9 mouse cellular contexts compared by ENCODE assay signal in genomic region chr9:99449886-99450647, GRCm38 (mm10). TPM values are rescaled to one million over a fixed set of nuclear protein-coding genes. Genes with fewer than 3 reads are reported as not detected.
A peak's percentile ranks its signal among the peaks of the same experiment; 100 is the strongest.
DNase-seq lines count a peak whose midpoint lies in the region.
"Had no signal": no experiment of that assay in that cellular context is flagged by ENCODE, and none has a peak within 500 bp of the region (broad histone marks: within the 10 kb centered on the region; RNA-seq: fewer than 3 reads in every experiment).

No protein-coding gene starts in this region.

- intact Hi-C loops in heart, postnatal 10 days (cut with DNase I): loop anchor here (1.0 to 5.0 kb wide), 2 partner anchors 73 to 387 kb away; no protein-coding TSS in a partner anchor

- no peaks in the 10 kb centered on the region for H3K9me3 ChIP-seq in heart, embryonic 10.5 days

- no peak overlapping the region for H3K27ac ChIP-seq in heart, embryonic 10.5 days

- no peaks in the 10 kb centered on the region for H3K36me3 ChIP-seq in heart, embryonic 10.5 days

- H3K4me3 ChIP-seq in heart, embryonic 10.5 days: no peak overlapping the region

- peaks cover 26% of the 10 kb centered on the region for H3K27me3 ChIP-seq in heart, embryonic 10.5 days (ENCODE audit: insufficient read depth, poor library complexity, severe bottlenecking)

- H3K4me1 ChIP-seq in heart, embryonic 10.5 days: peaks cover 6% of the 10 kb centered on the region

- DNase-seq in heart, postnatal 10 days: peak; percentile 35
- no peak for DNase-seq in heart, embryonic 10.5 days (ENCODE audit: low spot score)
- DNase-seq in A20 (ENCODE audit: low read depth, low spot score): peak; percentile 65
- DNase-seq in Muller cell, postnatal 12 days (ENCODE audit: inconsistent ontology term): peak; percentile 55
- peak; percentile 39 for DNase-seq in kidney, postnatal 14 days
- DNase-seq in right cerebral cortex, postnatal 4 days: no peak
- DNase-seq in ovary, postnatal 14 days (ENCODE audit: low spot score): no peak
- DNase-seq in gastrocnemius, postnatal 25 days: no peak

- WGBS in heart, embryonic 10.5 days: 42% methylated on average over 9 of the region's 9 CpGs

RNA-seq across cellular contexts. Expression of gene Nme9, which starts 1.2 kb away (rescaled TPM):
- not detected for total RNA-seq in heart, postnatal 10 days (2021)
- not detected in 2 replicates for polyA plus RNA-seq in heart, embryonic 10.5 days (2016; fragmentation: Nextera tagmentation; extraction: Ambion mirVana)
- total RNA-seq in gastrocnemius, postnatal 25 days (2021): not detected
- polyA plus RNA-seq: limb, embryonic 11.5 days had no signal

RNA-seq across cellular contexts. Expression of gene Mras, which starts 12.9 kb away (rescaled TPM):
- 10 to 100 TPM; 10.1 to 12.2 TPM for total RNA-seq in heart, postnatal 10 days (2021)
- polyA plus RNA-seq in heart, embryonic 10.5 days (2016; fragmentation: Nextera tagmentation; extraction: Ambion mirVana): 5.1 and 7.5 TPM in 2 replicates
- 1 to 10 TPM; 4.1 to 6.8 TPM for total RNA-seq in gastrocnemius, postnatal 25 days (2021)

Comparison
In these comparisons a context has a peak if more than half of its experiments do, and no peak if none do; other contexts are left out.
1. DNase-seq: peak in heart, postnatal 10 days (2 of 2), A20 (single experiment), Muller cell, postnatal 12 days (single experiment) and kidney, postnatal 14 days (single experiment); none in heart, embryonic 10.5 days (single experiment), right cerebral cortex, postnatal 4 days (single experiment), ovary, postnatal 14 days (single experiment) and gastrocnemius, postnatal 25 days (single experiment).